Mouse (Mus musculus) telencephalon, adult 2 months (tissue): ENCODE data around the gene Mrpl42.

Experiments used
- DNase-seq: peaks from one replicate; pipeline ENCODE4 v3.0.0-alpha.2; 2011; ENCODE audit warnings: low read depth, low spot score

Mrpl42 gene

GRCm38 (mm10) chr10:95515293-95515931 is 13.7 kb upstream of the Mrpl42 start:
- no peak for DNase-seq

DNA sequence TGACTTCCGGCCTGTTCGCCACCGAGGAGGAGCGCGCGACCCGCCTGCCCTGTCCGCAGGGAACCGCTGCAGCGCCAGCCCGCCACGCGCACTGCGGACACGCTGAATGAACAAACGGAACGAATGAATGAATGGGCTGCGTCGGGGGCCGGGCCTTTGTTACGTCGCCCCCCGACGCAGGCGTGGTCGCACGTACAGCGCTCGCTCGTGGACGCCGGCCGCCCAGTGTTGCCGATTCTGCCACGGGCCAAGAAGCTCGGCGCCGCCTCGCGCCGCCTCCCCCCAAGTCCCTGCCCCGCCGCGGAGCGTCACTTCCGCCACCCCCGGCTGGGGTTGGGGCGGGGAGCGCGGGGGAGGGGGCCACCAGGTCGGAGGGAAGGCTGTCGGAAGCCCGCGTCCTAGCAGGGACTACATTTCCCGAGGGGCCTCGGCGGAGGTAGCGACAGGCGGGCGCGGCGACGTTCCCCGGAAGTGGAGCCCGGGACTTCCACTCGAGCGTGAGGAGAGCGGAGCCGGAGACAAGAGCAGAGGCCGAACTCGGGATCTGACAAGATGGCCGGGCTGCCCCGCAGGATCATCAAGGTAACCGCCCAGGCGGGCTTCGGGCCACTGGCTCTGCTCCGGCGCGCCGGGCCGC is 13.0 kb upstream of the Mrpl42 start, which contains the start of gene Ube2n:
TSS of gene Ube2n (plus strand) at position 490 of the 637 bp plus-strand sequence.
- peak; percentile 98 for DNase-seq

GRCm38 (mm10) chr10:95513768-95514556 is 12.2 kb upstream of the Mrpl42 start:
- no peak for DNase-seq

GRCm38 (mm10) chr10:95512635-95513034 is 10.9 kb upstream of the Mrpl42 start:
- no peak for DNase-seq

- no peak for DNase-seq
These were observed 7.5 kb upstream of the Mrpl42 start for GRCm38 (mm10) chr10:95509263-95509662.

DNA sequence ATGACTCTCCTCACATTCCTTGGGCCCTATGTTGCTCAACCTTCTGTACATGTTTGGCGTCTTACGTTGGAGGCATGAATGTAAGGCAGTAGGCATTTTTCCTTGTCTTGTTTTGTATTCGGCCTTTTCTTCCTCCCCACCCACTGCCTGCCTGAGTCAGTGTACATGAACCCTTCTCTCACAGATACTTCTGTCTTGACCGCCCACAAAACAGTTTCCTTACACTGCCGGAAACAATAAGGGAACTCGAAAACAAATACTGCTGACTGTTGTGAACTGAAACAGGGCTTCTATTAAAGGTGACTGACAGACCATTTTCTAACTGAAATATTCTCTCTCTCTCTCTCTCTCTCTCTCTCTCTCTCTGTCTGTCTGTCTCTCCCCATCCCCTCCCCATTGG is 7.1 kb upstream of the Mrpl42 start:
- DNase-seq = no peak

DNA sequence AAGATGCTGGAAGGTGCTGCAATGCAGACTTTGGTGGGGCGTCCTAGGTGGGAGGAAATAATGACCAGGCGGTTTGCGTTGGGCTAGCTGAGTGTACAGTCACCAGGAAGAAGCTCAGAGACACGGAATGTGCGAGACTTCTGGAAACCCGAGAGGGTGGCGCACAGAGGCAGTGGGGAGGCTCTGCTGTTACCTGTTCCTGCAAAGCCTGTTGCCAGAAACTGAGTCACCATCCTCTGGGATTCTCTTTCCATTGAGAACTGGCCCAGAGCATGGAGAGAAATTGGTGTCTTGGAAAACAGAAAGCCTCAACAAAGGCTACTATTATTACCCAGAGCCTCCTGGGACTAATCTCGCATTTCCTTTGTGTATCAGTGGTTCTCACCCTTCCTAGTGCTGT is 6.4 kb upstream of the Mrpl42 start:
- DNase-seq = no peak

- DNase-seq = no peak
These were observed 2.6 kb upstream of the Mrpl42 start for GRCm38 (mm10) chr10:95504341-95504740.

GRCm38 (mm10) chr10:95503443-95504235 is 1.9 kb upstream of the Mrpl42 start:
- no peak for DNase-seq

- no peak for DNase-seq
These were observed 707 bp downstream of the Mrpl42 start for GRCm38 (mm10) chr10:95501033-95501432.

- DNase-seq = no peak
These were observed 7.5 kb downstream of the Mrpl42 start for GRCm38 (mm10) chr10:95494268-95494667.

- DNase-seq = no peak
These were observed 12.1 kb downstream of the Mrpl42 start for GRCm38 (mm10) chr10:95489653-95490052.

- no peak for DNase-seq
These were observed 24.2 kb downstream of the Mrpl42 start for GRCm38 (mm10) chr10:95477516-95477915.

- DNase-seq = peak; percentile 52
These were observed 25.8 kb downstream of the Mrpl42 start for GRCm38 (mm10) chr10:95475923-95476322.

DNA sequence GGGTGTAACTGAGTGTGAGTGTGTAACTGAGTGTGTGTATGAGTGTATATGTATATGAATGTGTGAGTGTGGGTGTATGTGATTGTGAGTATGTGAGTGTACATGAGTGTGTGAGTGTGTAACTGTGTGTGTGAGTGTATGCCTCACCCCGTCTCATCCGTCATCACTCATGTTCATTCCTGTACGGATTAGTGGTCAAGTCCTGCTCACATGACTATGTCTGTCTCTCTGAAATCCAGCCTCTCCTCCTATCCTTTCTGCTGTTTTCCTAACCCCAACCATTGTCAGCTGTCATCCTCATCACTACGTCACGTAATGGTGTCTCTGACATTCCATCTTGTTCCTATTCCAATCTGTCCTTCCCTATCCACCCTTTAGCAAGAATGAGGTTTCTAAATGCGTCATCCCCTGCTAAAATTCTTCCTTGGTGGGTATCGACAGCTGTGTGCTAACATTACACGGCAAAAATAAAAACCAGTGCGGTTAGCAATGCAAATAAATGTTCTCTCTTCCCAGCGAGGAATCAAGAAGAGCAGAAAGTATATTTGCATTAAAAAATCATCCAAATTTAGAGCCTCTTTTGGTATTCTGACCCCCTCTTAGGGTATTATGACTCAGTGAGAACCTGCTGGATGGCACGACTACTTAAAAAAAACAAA is 29.7 kb downstream of the Mrpl42 start:
- DNase-seq = peak; percentile 74

DNA sequence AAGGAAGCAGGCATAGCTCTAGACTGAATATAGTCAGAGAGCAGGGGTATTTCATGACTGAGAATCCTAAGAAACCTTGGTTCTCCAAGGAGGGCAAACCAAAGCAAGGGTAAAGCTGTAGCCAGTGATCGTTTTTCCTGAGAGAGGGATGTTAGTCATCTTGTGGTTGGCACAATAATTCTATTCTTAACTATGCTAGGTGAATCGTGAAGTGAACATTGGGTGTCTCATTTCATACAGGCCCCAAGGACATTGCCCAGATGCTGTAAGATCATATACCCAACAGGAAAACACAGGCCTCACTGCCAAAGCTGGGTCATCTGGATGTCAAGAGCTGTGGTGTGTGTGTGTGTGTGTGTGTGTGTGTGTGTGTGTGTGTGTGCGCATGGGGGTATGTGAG is 30.6 kb downstream of the Mrpl42 start:
- no peak for DNase-seq

DNA sequence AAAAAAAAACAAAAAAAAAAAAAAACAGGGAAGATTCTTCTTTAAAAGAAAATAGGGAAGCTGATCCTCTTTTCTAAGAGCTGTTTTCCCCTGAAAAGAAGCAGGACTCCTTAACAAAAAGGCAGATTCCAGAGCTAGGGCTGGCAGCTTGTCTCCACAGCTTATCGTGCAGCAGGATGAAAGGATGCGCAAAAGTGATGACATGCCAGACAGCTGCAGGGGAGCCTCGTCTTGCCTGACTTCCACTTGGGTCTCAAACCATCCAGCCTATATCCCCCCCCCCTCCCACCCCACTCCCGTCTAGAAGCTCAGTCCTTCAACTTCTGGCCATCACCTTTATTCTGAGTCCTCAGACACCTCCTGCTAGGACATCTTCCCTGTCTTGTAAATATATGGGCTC is 32.8 kb downstream of the Mrpl42 start:
- no peak for DNase-seq

DNA sequence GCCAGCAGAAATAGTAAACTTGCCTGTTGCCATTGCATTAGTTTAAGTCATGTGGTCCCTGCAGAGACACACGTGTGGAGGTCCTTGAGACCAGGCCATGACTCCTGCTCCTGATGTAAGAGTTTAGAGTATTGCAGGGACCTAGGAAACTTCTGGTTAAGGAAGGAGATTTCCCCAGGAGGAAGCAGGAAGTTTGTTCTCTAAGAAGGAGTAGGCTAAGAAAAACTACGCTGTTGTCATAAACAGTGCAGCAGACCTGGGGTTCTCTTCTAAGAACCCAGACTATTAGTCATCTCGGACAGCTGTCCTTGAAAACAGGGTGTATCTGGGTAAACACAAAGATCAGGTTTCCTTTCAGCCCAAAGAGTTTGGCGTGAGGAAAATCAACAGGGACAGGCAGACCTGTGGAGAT is 36.2 kb downstream of the Mrpl42 start:
- no peak for DNase-seq

- no peak for DNase-seq
These were observed 37.2 kb downstream of the Mrpl42 start for GRCm38 (mm10) chr10:95464527-95464926.

DNA sequence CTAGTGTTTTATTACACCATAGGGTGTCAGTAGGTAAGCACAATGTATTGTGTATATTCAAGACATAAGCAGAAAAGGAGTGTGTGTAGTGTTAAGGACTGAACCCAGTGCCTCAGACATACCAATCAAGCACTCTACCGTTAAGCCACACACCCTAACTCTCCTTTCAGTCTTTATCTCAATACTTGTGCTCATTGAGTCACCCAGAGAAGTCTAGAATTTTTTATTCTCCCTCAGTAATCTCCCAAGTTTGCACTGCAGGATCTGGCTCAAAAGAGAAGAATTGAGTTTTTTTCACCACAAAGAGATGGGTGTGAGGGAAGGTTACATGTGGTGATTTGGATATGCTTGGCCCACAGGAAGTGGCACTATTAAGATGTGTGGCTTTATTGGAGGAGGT is 39.5 kb downstream of the Mrpl42 start:
- no peak for DNase-seq

- DNase-seq = no peak
These were observed 40.6 kb downstream of the Mrpl42 start for GRCm38 (mm10) chr10:95461053-95461553.
